Mouse (Mus musculus) ES-E14 (cell line): ENCODE measurements around the gene Zp2. TPM values are rescaled to one million over a fixed set of nuclear protein-coding genes. Genes with fewer than 3 reads are reported as not detected.

Experiments used
- DNase-seq: peaks from one replicate; pipeline ENCODE4 v3.0.0-alpha.2; 2013; ENCODE audit warnings: low read depth, low spot score
- H3K27ac ChIP-seq: 2 replicates; pipeline ENCODE4 v1.5.1; 2012; ENCODE audit warnings: low read depth, mild to moderate bottlenecking, low read length, moderate library complexity, mixed read lengths; ENCODE audit not compliant: poor library complexity, insufficient read depth, severe bottlenecking
- H3K36me3 ChIP-seq: 2 replicates; pipeline ENCODE4 v1.6.1; 2012; ENCODE audit warnings: mild to moderate bottlenecking, low read length, moderate library complexity, mixed read lengths; ENCODE audit not compliant: control insufficient read depth, poor library complexity, insufficient read depth, severe bottlenecking
- H3K4me1 ChIP-seq, 2 experiments: fragments of 150-350 bp in 1 of 2; sonication (generic) in 1 of 2; 2 replicates each; pipeline ENCODE4 v1.6.1; 2012; ENCODE audit warnings: low read length in 2 of 2, mild to moderate bottlenecking in 1 of 2, mixed read lengths in 1 of 2; ENCODE audit not compliant: control insufficient read depth in 2 of 2, insufficient read depth in 2 of 2, poor library complexity in 1 of 2
- H3K4me3 ChIP-seq, 2 experiments: fragments of 150-350 bp in 1 of 2; sonication (generic) in 1 of 2; 2 replicates each; pipeline ENCODE4 v1.5.1; 2012; ENCODE audit warnings: low read length in 2 of 2, low read depth in 1 of 2, mild to moderate bottlenecking in 1 of 2, mixed read lengths in 1 of 2; ENCODE audit not compliant: insufficient read depth in 1 of 2, poor library complexity in 1 of 2, severe bottlenecking in 1 of 2
- H3K9ac ChIP-seq: 2 replicates; pipeline ENCODE4 v1.6.1; 2012; ENCODE audit warnings: low read depth, mild to moderate bottlenecking, low read length, mixed read lengths; ENCODE audit not compliant: poor library complexity, insufficient read depth, severe bottlenecking
- H3K9me3 ChIP-seq: fragments of 150-350 bp; sonication (generic); 2 replicates; pipeline ENCODE4 v1.6.1; 2012; ENCODE audit warnings: low read depth, mild to moderate bottlenecking, low read length; ENCODE audit not compliant: control insufficient read depth, insufficient read depth
- CHD2 ChIP-seq: IDR thresholded peaks from 2 replicates; pipeline ENCODE4 v1.6.1; 2014; ENCODE audit warnings: mild to moderate bottlenecking, low read depth, low read length, inconsistent platforms
- HCFC1 ChIP-seq: IDR thresholded peaks from 2 replicates; pipeline ENCODE4 v1.6.1; 2012; ENCODE audit warnings: low read length, inconsistent platforms, borderline replicate concordance; ENCODE audit not compliant: insufficient read depth
- MAFK ChIP-seq: IDR thresholded peaks from 2 replicates; pipeline ENCODE4 v1.6.1; 2014; ENCODE audit warnings: mild to moderate bottlenecking, low read depth, low read length, inconsistent platforms; ENCODE audit not compliant: insufficient read depth
- ZC3H11A ChIP-seq: IDR thresholded peaks from 2 replicates; pipeline ENCODE4 v1.6.1; 2012; ENCODE audit warnings: low read depth, mild to moderate bottlenecking, inconsistent platforms, low read length, borderline replicate concordance
- ZNF384 ChIP-seq: IDR thresholded peaks from 2 replicates; pipeline ENCODE4 v1.6.1; 2012; ENCODE audit warnings: low read depth, low read length, inconsistent platforms
- in situ Hi-C, 2 experiments: fragments of 600-800 bp; cut with MboI; formaldehyde crosslinking; loops; one replicate each; pipeline ENCODE4 v1.15.1; 2025; ENCODE audit warnings: low sequenced_read_pairs in 2 of 2, inconsistent platforms in 1 of 2; ENCODE audit not compliant: unreplicated experiment in 2 of 2
- total RNA-seq: library from RNA; depleted of rRNA; stranded (reverse); fragments of 300-350 nt; gene quantifications from 2 replicates; pipeline ENCODE4 v1.2.3, GENCODE M21; 2012

The Zp2 gene
- total RNA-seq, 1 experiment = not detected

GRCm38 (mm10) chr7:120180547-120180946, 35.5 kb upstream of the Zp2 start:
- Histone ChIP-seq H3K9me3 (no peaks in the 10 kb centered on the region), H3K4me3 (no peak overlapping the region), H3K36me3 (no peaks in the 10 kb centered on the region), H3K27ac (no peak overlapping the region), H3K9ac (no peak overlapping the region), H3K4me1 (no peaks in the 10 kb centered on the region)
- in situ Hi-C loops = no loop called here
- no peak for TF ChIP-seq ZC3H11A
- no peak for TF ChIP-seq HCFC1
- no peak for TF ChIP-seq CHD2
- no peak for TF ChIP-seq ZNF384
- TF ChIP-seq MAFK = no peak
- DNase-seq = no peak

GRCm38 (mm10) chr7:120178935-120179334, 33.8 kb upstream of the Zp2 start:
- Histone ChIP-seq H3K36me3 (no peaks in the 10 kb centered on the region), H3K4me3 (no peak overlapping the region), H3K9ac (no peak overlapping the region), H3K4me1 (no peaks in the 10 kb centered on the region), H3K9me3 (no peaks in the 10 kb centered on the region), H3K27ac (no peak overlapping the region)
- no peak for TF ChIP-seq HCFC1
- TF ChIP-seq ZNF384 = no peak
- no peak for TF ChIP-seq MAFK
- TF ChIP-seq CHD2 = no peak
- no peak for TF ChIP-seq ZC3H11A
- in situ Hi-C loops = no loop called here
- DNase-seq = no peak

GRCm38 (mm10) chr7:120177611-120178010, 32.5 kb upstream of the Zp2 start:
- Histone ChIP-seq H3K9ac (no peak overlapping the region), H3K4me1 (no peaks in the 10 kb centered on the region), H3K9me3 (no peaks in the 10 kb centered on the region), H3K4me3 (no peak overlapping the region), H3K36me3 (no peaks in the 10 kb centered on the region), H3K27ac (no peak overlapping the region)
- TF ChIP-seq CHD2 = no peak
- TF ChIP-seq HCFC1 = no peak
- TF ChIP-seq MAFK = no peak
- no peak for TF ChIP-seq ZNF384
- no peak for TF ChIP-seq ZC3H11A
- DNase-seq = no peak
- in situ Hi-C loops = no loop called here

GRCm38 (mm10) chr7:120174723-120175504, 29.8 kb upstream of the Zp2 start:
- TF ChIP-seq ZC3H11A = no peak
- no peak for TF ChIP-seq ZNF384
- TF ChIP-seq CHD2 = no peak
- no peak for TF ChIP-seq HCFC1
- no peak for TF ChIP-seq MAFK
- in situ Hi-C loops = no loop called here
- Histone ChIP-seq H3K4me3 (no peak overlapping the region), H3K4me1 (no peaks in the 10 kb centered on the region), H3K36me3 (no peaks in the 10 kb centered on the region), H3K27ac (no peak overlapping the region), H3K9me3 (no peaks in the 10 kb centered on the region), H3K9ac (no peak overlapping the region)
- DNase-seq = no peak
